Mouse (Mus musculus) induced T-regulatory cell, adult 2 months (primary cell): ENCODE results near the gene Psmb7.

Experiments
- DNase-seq: peaks from one replicate; pipeline ENCODE4 v3.0.0-alpha.2; 2012; ENCODE audit warnings: low read depth

The Psmb7 gene

DNA sequence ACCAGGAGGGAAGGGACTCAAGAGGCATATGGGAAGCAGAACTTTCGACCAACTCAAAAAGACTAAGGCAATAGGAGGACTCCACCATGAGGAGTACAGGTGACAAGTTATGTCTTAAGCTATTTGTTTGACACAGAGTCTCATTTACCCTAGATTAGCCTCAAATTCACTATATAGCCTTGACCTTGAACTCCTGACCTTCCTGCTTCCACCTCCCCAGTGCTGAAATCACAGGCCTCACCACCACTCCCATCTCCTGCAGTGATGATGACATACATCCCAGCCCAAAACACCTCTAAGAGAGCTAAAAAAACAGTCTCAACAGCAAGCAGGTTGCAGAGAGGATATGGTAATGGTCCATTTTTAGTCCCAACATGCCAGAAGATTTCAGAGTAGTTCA is 2.1 kb downstream of the Psmb7 start:
- DNase-seq, result no peak

DNA sequence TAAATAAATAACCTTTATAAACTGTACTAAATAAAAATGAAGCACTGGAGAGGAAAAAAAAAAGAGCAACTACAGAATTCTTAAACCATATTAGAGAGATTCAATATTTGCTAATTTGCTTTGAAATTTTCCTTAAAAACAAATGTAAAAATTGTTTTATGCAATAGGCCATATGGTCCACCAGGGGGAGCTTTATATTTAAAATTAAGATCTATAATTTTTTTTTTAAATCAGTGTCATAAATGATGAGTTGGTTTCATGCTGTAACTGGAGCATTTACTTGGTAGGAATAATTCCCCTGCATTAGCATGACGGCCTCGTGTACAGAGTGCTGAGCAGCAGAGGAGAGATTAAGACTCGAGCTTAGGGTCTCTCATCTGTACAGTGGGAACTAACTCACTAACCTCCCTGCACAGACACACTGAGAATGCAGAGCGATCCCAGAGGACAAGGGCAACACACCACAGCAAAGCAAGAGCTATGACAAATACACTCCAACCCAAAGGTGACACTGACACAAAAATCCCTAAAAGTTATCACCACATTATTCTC is 6.1 kb downstream of the Psmb7 start:
- peak; percentile 46 for DNase-seq

DNA sequence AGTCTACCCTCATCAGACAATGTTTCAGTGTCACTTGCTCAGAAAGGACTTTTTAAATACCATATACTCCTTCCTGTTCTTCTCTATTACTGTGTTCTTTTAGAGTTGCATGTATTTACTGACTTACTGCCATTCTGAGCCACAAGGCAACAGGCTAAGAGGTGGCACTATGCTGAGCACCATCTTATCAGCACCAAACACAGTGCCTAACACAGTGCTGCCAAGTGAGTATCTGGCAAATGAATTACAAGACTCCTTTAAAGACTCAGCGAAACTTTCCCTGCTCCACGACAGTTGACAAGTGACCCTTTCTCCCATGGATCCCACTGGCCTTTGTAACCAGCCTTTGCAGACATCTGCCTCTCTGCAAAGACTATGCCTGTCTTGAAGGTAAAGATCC is 13.3 kb downstream of the Psmb7 start:
- no peak for DNase-seq

DNA sequence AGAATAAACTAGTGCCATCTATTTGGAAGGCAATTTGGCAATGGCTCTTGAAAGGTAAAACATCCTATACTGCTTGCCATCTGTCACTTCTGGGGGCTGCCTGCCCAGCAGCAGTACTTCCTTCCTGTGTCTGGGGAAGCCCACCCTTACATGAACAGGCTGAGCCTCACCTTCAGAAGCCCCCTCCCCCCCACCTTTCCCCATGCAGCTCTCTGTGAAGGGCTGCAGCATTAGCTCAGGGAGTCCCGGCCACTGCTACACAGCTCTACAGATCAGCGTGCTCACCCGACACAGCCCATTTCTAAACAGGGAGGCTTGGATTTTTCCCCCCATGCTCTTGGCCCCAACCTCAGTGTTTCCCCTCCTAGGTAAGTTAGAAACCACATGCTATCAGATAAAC is 14.4 kb downstream of the Psmb7 start:
- no peak for DNase-seq

DNA sequence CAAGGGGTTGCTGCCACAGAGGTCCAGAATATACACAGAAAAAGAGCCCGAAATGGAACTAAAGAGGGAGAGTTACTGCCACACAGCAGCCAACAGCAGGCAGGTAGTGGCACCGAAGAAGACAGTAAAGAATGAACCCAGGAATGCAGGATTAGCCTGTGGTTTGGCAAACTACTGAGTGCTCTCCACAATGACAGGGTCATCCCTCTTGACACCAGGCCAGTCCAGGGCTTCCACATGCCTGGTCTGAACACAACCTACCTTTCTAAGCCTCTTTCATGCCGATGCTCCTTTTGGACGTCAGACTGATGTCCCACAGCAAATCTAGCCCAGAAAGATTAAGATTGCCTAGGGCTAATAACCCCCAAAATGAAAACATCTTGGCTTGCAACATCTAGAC is 15.1 kb downstream of the Psmb7 start:
- no peak for DNase-seq

DNA sequence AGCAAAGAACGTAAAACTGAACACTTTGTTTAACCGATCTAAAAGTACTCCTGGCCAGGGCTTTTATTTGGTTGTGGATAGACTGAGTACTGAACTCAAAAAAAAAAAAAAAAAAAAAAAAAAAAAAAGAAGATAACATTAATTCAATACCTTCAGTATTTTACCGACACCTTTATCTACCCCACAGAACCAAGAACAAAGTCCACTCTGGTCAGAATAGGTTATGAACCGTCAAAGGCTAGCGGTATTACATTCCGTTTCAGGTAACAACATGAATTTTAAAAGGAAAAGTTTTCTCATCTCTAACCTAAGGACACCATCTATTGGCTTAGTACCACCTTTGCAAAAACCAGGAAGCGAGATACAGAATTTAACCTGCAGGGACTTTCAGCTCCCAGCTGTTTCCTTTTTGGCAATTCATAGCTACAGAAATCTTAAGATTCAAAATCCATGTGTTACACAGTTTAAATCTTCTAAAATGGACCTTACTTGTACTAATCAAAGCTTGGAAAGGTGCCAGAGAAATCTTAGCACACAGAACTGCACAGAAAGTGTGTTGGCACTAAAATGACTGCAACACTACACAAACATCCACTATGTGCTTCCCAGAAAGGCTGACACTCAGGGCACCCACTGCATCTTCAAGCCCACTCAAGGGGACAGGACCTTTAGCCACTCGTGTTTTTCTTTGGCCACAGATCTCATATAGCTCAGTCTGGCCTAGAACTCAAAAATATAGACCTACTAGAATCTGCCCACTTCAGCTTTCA is 19.9 kb downstream of the Psmb7 start:
- DNase-seq, result no peak

DNA sequence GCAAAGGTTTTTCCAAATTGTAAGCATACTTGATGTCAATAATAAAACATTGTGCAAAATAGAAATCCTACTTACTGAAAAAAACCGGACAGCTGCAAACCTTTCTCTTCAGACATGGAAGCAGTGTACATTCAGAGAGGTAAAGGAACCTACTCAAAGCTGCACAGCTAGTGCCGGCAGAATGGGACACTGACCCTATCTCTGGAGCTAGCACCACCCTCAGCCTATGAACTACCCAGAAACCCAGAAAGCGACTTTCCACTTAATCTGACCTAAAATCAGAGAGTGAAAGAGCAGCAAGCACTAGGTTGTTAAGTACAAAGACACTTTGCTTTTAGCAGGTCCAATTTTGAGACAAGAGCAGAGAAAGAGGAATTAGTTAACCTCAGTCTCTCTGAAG is 20.5 kb downstream of the Psmb7 start:
- no peak for DNase-seq

DNA sequence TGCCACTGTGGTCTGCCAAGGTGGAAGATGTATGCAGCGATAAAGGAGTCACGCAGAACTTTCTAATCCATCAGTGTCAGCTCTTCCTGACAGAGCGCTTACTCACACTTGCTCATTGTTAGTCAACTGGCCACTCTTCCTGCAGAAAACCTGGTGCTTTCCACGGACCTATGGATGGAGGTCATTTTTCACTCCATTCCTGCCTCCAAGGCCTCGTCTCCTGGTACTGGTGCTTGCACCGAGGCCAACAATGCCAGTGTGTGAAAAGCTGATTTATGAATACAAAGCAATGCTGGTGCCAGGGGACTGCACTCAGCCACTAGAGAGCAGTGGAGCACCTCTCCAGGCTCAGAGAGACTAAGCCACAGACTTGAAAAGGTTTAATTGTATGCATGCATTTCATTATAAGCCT is 22.3 kb downstream of the Psmb7 start:
- no peak for DNase-seq

DNA sequence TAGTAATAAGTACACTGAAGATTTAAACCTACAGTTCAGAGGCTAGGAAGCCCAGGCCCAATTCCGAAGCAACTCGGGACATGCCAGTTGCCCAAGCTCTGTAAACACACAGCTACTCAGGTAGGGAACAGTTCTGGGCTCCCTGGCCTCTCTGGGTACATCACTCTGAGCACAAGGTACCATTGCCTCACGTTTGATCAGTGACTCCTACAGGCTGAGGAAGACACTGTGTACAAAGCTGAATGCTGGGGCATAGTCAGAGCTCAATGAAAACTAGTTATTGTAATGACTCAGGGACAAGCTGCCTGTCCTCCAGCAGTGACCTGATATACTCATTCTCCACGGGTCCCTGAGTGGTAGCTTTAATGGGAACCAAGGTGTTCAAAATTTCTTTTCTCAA is 22.8 kb downstream of the Psmb7 start:
- no peak for DNase-seq

DNA sequence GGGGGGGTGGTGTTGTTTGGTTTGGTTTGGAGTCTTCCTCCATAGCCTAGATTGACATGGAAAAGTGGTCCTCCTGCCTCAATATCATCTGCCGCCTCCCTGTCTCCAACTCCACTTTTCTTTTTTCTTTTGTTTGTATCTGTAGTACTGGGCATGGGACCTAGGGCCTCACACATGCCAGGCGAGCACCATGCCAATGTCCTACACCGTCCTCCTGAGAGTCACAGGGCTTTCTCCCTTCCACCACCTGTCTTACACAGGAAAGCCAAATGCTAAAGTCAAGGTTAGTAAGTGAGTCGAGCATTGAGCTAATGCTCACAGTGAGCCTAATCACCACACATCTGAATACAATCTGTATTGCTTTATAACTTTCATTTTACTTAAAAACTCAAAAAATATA is 24.1 kb downstream of the Psmb7 start:
- DNase-seq, result no peak

DNA sequence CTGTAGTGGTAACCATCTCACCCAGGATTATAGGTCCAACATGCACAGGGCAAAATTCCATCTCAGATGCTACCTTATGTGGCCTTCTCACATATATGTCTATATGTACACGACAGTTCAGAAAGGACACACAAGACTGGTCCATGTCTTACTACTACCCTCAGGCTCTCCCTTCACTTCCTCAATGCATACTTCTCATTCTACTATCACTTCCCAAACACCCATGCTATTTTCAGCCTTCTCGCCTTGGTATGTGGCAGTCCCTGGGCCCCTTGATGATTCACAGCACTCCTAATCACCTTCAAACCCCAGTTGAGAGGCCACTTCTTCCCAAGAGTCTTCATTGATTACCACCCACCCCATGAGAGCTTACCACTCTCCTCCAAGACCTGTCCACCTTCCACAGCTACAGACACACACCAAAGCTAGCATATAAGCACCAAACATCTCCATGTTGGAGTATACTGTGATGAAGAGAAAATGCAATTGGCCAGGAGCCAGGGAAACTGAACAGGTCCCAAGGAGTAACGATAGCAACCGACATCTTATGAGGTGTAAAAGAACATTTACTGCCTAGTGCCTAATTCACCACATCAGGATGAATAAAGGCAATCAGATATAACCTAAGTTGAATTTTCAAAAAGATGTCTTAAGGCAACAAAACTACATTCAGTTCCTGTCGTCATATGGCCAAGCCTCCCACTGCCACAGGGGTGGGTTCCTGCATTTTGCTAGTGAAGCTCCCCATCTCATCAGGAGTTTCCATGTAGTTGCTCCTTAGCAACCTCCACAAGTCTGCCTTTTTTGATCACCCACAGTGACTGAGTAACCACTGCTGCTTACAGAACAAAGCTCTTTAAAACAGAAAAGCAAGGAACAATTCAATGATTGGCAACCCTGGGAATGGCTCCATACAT is 26.7 kb downstream of the Psmb7 start:
- DNase-seq, result no peak

DNA sequence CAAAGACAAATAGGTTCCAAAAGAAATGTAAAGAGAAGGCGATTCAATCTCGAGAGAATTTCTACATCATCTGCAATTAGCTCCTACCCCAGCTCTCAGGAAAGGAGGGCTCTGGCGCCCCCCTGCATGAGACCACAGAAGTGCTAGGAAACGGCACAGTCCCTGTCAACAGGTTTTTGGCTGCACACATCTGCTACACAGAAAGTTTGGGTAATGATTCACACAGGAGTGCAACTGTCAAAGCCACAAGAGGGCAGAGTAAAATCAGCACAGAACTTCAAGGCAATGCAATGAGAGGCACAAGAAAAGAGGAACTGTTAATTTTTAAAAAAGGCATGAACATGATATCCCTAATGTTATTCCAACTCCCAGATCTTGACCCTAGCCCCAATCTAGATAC is 27.8 kb downstream of the Psmb7 start:
- no peak for DNase-seq

DNA sequence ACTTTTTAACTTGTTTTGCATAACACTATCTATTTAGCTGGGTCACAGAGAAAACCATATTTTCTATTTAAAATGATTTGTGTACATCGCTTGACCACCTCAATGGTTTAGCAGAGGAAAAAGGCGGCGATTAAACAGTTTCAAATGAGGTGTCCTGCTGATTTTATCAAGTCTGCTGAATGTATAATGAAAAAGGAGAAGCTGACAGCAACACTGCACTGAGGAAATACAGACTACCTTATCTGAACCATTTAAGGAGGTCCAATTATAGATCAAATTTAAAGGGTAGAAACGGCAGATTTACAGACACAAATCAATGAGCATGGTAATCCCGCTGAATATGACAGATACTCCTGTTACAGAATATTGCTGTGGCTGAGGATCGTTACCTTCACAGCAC is 29.4 kb downstream of the Psmb7 start:
- DNase-seq, result no peak

DNA sequence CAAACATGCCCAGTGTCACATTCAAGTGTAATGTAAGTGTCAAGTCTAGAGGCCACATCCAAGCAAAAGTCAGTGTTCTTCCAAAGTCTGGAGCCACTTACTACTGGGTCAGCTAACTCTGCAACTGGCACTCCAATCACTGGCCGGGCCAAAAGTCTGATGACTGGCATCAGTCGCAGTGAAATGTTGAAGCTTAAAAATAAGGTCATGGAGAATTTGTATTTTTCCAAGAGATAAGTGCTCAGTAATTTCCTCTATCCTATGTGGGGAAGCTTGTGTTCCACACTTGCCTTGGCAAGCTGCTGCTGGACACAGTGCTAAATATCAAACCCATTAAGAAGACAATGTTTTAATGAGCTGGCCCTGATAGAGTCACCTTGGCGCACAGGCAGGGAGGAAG is 30.3 kb downstream of the Psmb7 start:
- DNase-seq, result no peak

DNA sequence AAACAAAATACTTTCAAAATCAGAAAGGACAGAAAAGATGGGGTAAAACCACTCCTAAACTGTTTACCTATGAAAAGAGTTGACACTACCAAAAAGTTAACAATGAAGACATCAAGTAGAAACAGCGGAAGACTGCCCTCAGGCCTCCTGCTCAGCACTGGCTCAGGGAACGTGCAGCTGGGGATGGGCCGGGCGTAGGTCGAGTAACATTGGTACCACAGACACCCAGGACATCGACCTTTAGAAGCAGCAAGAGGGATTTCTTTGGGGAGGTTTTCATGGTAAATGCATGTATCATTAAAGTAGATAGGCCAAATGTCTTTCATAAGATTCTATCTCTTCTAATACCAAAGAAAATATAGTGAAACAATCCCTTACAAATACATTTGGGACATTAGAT is 31.3 kb downstream of the Psmb7 start:
- DNase-seq, result no peak

DNA sequence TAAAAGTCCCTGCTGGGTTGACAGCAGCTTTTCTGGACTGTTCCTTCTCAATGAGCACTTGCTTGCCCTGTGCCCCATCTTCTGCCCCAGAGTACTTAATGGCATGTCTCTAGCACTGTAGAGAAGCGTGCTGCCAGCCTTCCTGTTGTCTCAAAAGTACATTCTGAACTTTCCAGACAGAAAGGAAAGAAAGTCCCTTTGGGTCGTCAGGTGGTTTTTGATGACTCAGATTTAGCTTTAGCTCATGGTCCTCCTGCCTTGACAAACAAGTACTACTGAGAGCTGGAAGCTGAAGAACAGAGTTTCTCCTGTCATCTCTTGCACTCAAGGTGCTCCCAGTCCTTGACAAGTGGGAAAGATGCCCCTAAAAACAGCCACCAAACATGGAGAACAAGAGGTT is 33.7 kb downstream of the Psmb7 start:
- DNase-seq, result peak; percentile 66

DNA sequence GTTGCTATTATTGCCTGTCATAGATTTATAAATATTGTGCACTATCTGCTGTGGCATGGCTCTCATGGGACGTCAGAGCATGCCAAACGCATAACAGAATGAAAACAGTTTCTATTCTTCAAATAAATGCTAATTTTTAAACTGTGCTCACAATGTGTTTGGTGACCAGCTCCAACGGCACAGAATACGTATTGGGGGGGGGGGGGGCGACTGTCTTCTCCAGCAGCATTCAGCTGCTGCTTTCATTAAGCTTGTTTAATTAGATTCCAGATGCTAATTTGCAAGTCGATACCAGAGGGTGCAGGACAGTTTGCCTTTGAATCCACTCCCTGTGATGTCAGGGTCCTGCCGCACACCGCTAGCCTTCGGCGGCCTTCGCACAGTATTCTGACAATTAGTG is 34.6 kb downstream of the Psmb7 start:
- no peak for DNase-seq

DNA sequence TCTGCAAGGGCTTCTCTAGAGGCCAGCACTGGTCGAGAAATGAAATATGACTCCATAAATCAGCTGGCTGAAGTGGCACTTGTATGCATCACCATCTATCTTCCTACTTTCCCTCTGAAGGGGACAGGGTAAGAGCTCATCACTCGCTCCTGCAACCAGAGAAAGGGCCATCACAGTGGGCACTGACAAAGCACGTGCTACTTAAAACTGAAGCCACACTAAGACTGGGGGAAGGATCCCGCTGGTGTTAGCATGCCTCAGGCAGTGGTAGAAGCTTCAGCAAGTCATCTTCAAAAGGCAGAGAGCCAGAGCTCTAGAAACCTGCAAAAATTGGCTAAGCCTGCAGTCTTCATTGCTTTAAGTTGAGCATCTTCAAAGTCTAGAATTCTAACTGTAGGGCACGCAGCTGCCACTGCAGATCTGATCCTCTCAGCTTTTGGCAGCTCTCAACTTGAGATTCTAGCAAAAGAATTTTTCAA is 35.0 kb downstream of the Psmb7 start:
- DNase-seq, result no peak

DNA sequence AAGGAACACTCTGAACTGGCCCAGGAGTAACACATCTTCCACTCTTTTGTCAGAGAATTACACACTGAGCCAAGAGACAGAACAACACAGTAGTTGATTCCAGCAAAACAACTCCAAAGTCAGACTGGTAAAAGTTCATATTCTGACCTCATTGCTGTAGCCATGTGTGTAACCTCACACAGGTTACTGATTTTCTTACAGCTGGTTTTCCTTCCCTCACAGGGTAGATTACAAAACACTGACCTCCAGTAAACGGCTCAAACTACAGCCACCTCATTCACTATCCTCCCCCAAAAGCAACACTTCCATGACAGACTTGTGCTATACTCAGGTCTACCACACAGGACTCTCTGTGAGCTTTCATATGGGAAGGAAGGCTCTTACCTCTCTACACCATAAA is 36.2 kb downstream of the Psmb7 start:
- DNase-seq, result no peak

DNA sequence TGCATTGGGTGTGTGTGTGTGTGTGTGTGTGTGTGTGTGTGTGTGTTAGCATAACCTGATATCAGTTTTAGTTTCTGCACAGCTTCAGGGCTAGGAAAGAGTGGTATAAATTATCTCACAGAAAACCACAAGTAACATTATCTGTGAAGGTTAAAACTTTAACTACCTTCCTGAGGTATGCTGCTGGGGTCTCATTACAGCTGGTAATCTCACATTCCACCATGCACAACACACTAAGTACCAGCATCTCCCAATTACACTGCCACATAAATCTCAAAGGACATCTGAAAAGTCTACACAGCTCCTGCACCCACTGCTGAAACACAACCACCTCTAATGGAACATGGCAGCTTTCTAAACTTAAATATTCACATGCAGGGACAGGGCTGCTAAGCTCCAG is 43.0 kb downstream of the Psmb7 start:
- no peak for DNase-seq

DNA sequence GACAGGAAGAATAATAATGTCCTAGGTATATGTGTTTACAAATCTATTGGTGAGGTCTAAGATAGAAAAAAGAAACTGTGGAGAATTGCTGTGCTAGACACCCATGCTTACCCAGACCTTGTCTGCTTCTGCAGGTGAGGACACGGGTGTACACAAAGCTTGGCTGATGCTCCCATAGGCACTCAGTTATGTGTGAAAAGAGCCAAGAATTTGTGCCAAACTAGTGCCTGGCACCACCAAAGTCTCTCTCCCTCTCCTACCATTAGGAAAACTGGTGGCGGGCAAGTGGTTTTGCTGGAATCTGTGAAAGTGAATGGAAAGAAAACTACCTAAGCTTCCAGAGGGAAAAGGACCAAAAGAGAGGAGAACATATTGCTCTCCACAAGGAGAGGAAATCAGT is 45.5 kb downstream of the Psmb7 start:
- no peak for DNase-seq

DNA sequence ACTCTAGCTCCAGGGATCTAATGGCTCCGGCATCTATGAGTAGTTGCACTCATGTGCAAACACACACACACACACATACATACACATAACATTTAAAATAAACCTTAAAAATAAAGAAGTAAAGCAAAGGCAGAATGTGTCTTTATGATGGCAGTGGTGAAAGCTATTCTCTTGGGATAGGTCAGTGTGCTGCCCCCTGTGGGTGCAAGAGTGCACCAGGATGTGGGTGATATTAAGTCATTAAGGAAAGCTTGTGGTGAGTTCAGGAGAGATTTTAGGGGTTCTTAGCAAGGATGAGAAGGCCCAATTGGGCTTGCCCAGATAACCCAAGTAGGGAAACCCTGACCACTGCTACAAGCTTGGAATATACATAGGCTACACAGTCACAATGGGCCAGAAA is 46.0 kb downstream of the Psmb7 start:
- peak; percentile 28 for DNase-seq

DNA sequence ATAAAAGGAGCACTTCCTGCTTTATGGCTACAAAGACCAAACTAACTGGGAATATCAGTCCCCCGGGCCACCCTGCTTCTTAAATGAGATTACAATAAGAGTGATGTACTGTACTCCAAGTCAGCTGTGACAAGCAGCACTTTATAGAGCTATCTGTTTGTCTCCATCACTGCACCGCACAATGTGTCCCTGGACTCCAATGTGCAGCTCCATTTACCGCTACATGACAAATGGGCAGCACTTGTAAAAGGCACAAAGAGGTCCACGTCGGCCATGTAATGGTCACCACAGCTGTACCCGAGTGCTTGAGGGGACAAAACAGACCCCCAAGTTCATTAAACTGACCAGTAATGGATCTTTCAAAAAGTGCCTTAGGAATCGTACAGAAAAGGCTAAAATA is 49.0 kb downstream of the Psmb7 start:
- DNase-seq, result no peak
